Mouse (Mus musculus): ENCODE measurements around the gene Padi3.
A peak's percentile ranks its signal among the peaks of the same experiment; 100 is the strongest.

GRCm38 (mm10) chr4:140744654-140745053 is 65.8 kb downstream of the Padi3 start:
- peak; percentile 83 for TF ChIP-seq CTCF (IDR thresholded peaks at IDR 0.05; ENCODE audit: control insufficient read depth, insufficient read depth, insufficient read length)
- TF ChIP-seq CEBPB (IDR thresholded peaks at IDR 0.05; ENCODE audit: low read depth), result no peak
- no peak for TF ChIP-seq USF1 (IDR thresholded peaks at IDR 0.05; ENCODE audit: low read depth)
- TF ChIP-seq MYOG (IDR thresholded peaks at IDR 0.05; ENCODE audit: control insufficient read depth, extremely low read depth, insufficient read length), result no peak
- TF ChIP-seq MAX (IDR thresholded peaks at IDR 0.05), result no peak
- no peak for TF ChIP-seq MYOD1 (IDR thresholded peaks at IDR 0.05; ENCODE audit: control insufficient read depth, insufficient read length, low read depth)
- TF ChIP-seq FOSL1 (IDR thresholded peaks at IDR 0.05; ENCODE audit: insufficient read depth, low read length, poor library complexity, severe bottlenecking), result no peak

Measured in C2C12 (cell line).